Mouse (Mus musculus): ENCODE results near the gene Miip. TPM values are rescaled to one million over a fixed set of nuclear protein-coding genes. Genes with fewer than 3 reads are reported as not detected.

Miip gene
- polyA plus RNA-seq, 1 experiment = 72.2 TPM

- 77% methylated on average over 2 of the region's 2 CpGs for WGBS
- Histone ChIP-seq H3K4me3 (ENCODE audit: extremely low read depth, insufficient read depth, insufficient read length) (no peak overlapping the region), H3K27ac (ENCODE audit: insufficient read depth, low read length) (no peak overlapping the region), H3K36me3 (ENCODE audit: control insufficient read depth, insufficient read depth, low read length) (no peaks in the 10 kb centered on the region), H3K4me1 (ENCODE audit: control insufficient read depth, insufficient read depth, insufficient read length) (no peaks in the 10 kb centered on the region), H3K27me3 (ENCODE audit: control insufficient read depth, insufficient read depth, low read length) (no peaks in the 10 kb centered on the region)
- TF ChIP-seq CTCF (IDR thresholded peaks at IDR 0.05; ENCODE audit: extremely low read depth, insufficient read depth, insufficient read length, insufficient replicate concordance) = no peak
- TF ChIP-seq POLR2A (IDR thresholded peaks at IDR 0.05; ENCODE audit: low read depth, low read length) = no peak
- DNase-seq (ENCODE audit: low read depth in 1 of 2, low spot score in 2 of 2) = peak in 1 of 2 experiments; percentile 32
These were observed 53.9 kb downstream of the Miip start for GRCm38 (mm10) chr4:147814592-147815167.

- Histone ChIP-seq H3K4me3 (ENCODE audit: extremely low read depth, insufficient read depth, insufficient read length) (no peak overlapping the region), H3K36me3 (ENCODE audit: control insufficient read depth, insufficient read depth, low read length) (no peaks in the 10 kb centered on the region), H3K27me3 (ENCODE audit: control insufficient read depth, insufficient read depth, low read length) (no peaks in the 10 kb centered on the region), H3K27ac (ENCODE audit: insufficient read depth, low read length) (no peak overlapping the region), H3K4me1 (ENCODE audit: control insufficient read depth, insufficient read depth, insufficient read length) (0 out of 2 replicates have a peak, but pooled peaks cover 2% of the 10 kb centered on the region)
- TF ChIP-seq POLR2A (IDR thresholded peaks at IDR 0.05; ENCODE audit: low read depth, low read length) (no peak), CTCF (IDR thresholded peaks at IDR 0.05; ENCODE audit: extremely low read depth, insufficient read depth, insufficient read length, insufficient replicate concordance) (no peak)
- 50% methylated on average over 5 of the region's 5 CpGs for WGBS
- DNase-seq (ENCODE audit: low read depth in 1 of 2, low spot score in 2 of 2) = no peak
These were observed 55.3 kb downstream of the Miip start for GRCm38 (mm10) chr4:147813249-147813765.

Other genes starting within 250 kb of the Miip start
- gene Zfp979, start 226.3 kb downstream of the Miip start, polyA plus RNA-seq (2012; rRNA removed) = 0.16 TPM in 1 of 2 replicates, not detected in the other
- 0.02 TPM in 1 of 2 replicates, not detected in the other for gene Zfp534, start 166.3 kb downstream of the Miip start, polyA plus RNA-seq (2012; rRNA removed)
- gene Zfp984, start 59.0 kb downstream of the Miip start, polyA plus RNA-seq (2012; rRNA removed) = 0.48 and 0.53 TPM in 2 replicates
- 0.35 and 0.37 TPM in 2 replicates for gene Zfp933, start 20.4 kb downstream of the Miip start, polyA plus RNA-seq (2012; rRNA removed)
- gene Fv1, start 163 bp upstream of the Miip start, polyA plus RNA-seq (2012; rRNA removed) = 0.64 and 1.1 TPM in 2 replicates
- gene Mfn2, start 35.9 kb upstream of the Miip start, polyA plus RNA-seq (2012; rRNA removed) = 18.4 and 18.8 TPM in 2 replicates
- 16.2 and 16.7 TPM in 2 replicates for gene Plod1, start 68.0 kb upstream of the Miip start, polyA plus RNA-seq (2012; rRNA removed)
- 80.5 and 111 TPM in 2 replicates for gene 2510039O18Rik, start 72.1 kb upstream of the Miip start, polyA plus RNA-seq (2012; rRNA removed)
- not detected in 2 replicates for gene Nppb, start 117.0 kb upstream of the Miip start, polyA plus RNA-seq (2012; rRNA removed)
- 0.32 TPM in 1 of 2 replicates, not detected in the other for gene Nppa, start 131.9 kb upstream of the Miip start, polyA plus RNA-seq (2012; rRNA removed)
- 9.8 and 12.1 TPM in 2 replicates for gene Clcn6, start 170.0 kb upstream of the Miip start, polyA plus RNA-seq (2012; rRNA removed)
- gene Mthfr, start 170.3 kb upstream of the Miip start, polyA plus RNA-seq (2012; rRNA removed) = 19.7 and 22.3 TPM in 2 replicates
- gene Agtrap, start 219.2 kb upstream of the Miip start, polyA plus RNA-seq (2012; rRNA removed) = 23.7 and 24.2 TPM in 2 replicates